Mouse (Mus musculus): ENCODE measurements at regions not wholly inside any gene's neighbourhood (a gene's known extent, or its start where the extent isn't known, plus 50 kb on each side); places are given as distances from the start of the nearest gene placed in this dataset.

DNA sequence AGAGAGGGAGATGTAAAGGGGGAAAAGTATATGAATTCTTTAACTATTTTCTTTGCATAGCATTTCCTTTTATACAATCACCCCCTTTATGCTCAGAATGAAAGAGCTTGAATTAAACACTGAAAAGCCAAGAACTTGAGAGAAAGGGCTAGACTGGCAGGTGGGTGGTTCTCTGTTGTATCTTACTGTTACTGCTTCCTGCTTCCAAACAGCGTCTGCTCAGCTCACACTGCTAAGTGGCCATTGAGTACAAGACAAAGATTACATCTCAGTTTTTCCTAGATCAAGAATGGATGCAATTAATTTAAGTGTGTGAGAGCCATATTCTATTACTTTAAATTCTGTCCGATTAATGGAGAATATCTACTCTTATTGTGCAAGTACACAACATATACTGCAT is 300.2 kb downstream of the Jrkl start:
- TF ChIP-seq CTCF (conservative IDR thresholded peaks at IDR 0.05; ENCODE audit: low read length) (no peak), POU5F1 (IDR thresholded peaks at IDR 0.05; ENCODE audit: borderline replicate concordance, low read length) (no peak)

All from E14TG2a.4 (cell line).